Comparison of ENCODE assay signal across 18 mouse cellular contexts in the genomic region with DNA sequence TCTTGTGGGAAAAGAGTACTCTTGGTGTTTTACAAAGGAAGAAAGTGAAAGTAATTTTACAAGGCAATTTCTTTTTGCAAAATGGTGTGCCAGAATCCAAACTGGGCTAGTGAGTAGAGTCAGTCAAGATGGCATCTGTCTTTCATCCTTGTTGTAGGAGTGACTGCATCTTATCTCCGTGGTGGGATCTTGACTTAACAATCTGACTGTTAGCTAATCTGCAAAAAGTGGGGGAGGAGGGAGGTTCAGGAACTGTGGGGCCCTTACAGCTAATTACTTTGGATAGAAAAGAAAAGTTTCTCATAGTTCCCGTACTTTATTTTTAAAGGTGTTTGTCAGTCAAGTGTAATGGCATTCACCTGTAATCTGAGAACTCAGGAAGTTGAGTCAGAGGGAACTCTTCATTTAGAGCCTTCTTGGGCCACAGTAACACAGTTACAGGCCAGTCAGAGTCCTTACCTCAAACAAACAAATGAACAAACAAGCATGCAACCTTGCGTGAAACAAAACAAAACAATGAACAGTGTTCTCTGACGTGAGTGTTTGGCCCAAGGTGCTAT. TPM values are rescaled to one million over a fixed set of nuclear protein-coding genes. Genes with fewer than 3 reads are reported as not detected.
DNase-seq lines count a peak whose midpoint lies in the region; ATAC-seq and TF ChIP-seq lines count a peak whose summit lies in the region.
"Had no signal": no experiment of that assay in that cellular context is flagged by ENCODE, and none has a peak within 500 bp of the region (broad histone marks: within the 10 kb centered on the region; RNA-seq: fewer than 3 reads in every experiment).

No protein-coding gene starts in this region.

- H3K27me3 ChIP-seq in heart, embryonic 15.5 days: no peaks in the 10 kb centered on the region
- H3K27me3 ChIP-seq in E14TG2a.4 (ENCODE audit: insufficient read depth, low read length): no peaks in the 10 kb centered on the region
- H3K27me3 ChIP-seq: embryonic facial prominence, embryonic 15.5 days; forebrain, embryonic 12.5 days had no signal

- no peaks in the 10 kb centered on the region for H3K9me3 ChIP-seq in heart, embryonic 15.5 days (replicated peaks)
- no peaks in the 10 kb centered on the region for H3K9me3 ChIP-seq in E14TG2a.4 (ENCODE audit: low read length)
- H3K9me3 ChIP-seq: embryonic facial prominence, embryonic 15.5 days; forebrain, embryonic 12.5 days had no signal

- DNase-seq in heart, adult 18-20 months: no peak
- DNase-seq in CD4-positive, CD25-positive, alpha-beta regulatory T cell, adult 2 months (ENCODE audit: low read depth, low spot score): peak; percentile 36
- peak; percentile 39 for DNase-seq in induced T-regulatory cell, adult 2 months (ENCODE audit: low read depth)
- DNase-seq in embryo, embryonic 11 days: no peak
- DNase-seq in MN1 (ENCODE audit: low spot score): no peak
- DNase-seq: cerebellum, postnatal 10 days; gastrocnemius, postnatal 25 days; lung, embryonic 14.5 days; midbrain, embryonic 14.5 days had no signal

- peaks cover 58% of the 10 kb centered on the region for H3K4me1 ChIP-seq in heart, embryonic 15.5 days (replicated peaks)
- H3K4me1 ChIP-seq in E14TG2a.4 (replicated peaks; ENCODE audit: low read depth, low read length): peaks cover 84% of the 10 kb centered on the region

- ATAC-seq in heart, embryonic 15.5 days (replicated peaks; ENCODE audit: insufficient number of reproducible peaks, insufficient read depth, low FRiP score, low read depth): no peak

- no peak overlapping the region for H3K4me3 ChIP-seq in heart, embryonic 15.5 days
- H3K4me3 ChIP-seq in E14TG2a.4 (replicated peaks; ENCODE audit: low read length): peak overlapping the region; percentile 64
- H3K4me3 ChIP-seq: embryonic facial prominence, embryonic 15.5 days; forebrain, embryonic 12.5 days had no signal

- no peak overlapping the region for H3K4me2 ChIP-seq in heart, embryonic 15.5 days
- H3K4me2 ChIP-seq: embryonic facial prominence, embryonic 15.5 days; forebrain, embryonic 12.5 days; lung, embryonic 14.5 days had no signal

- WGBS in heart, embryonic 15.5 days: 41% methylated on average over 4 of the region's 4 CpGs

- H3K27ac ChIP-seq in heart, embryonic 15.5 days: peak overlapping the region; percentile 25
- H3K27ac ChIP-seq: embryonic facial prominence, embryonic 15.5 days; forebrain, embryonic 12.5 days; macrophage had no signal

- no peaks in the 10 kb centered on the region for H3K36me3 ChIP-seq in heart, embryonic 15.5 days
- H3K36me3 ChIP-seq in E14TG2a.4 (ENCODE audit: insufficient read depth, low read length): peaks cover 34% of the 10 kb centered on the region
- H3K36me3 ChIP-seq: embryonic facial prominence, embryonic 15.5 days; forebrain, embryonic 12.5 days had no signal

- TF ChIP-seq CTCF in E14TG2a.4 (conservative IDR thresholded peaks at IDR 0.05; ENCODE audit: low read length): no peak

- no peak overlapping the region for H3K9ac ChIP-seq in heart, embryonic 15.5 days
- H3K9ac ChIP-seq: embryonic facial prominence, embryonic 15.5 days; forebrain, embryonic 12.5 days; lung, embryonic 14.5 days had no signal

RNA-seq across cellular contexts. Expression of gene Kat2b, which starts 15.4 kb away (rescaled TPM):
- 9.7 and 10.1 TPM in 2 replicates for polyA plus RNA-seq in heart, embryonic 15.5 days (2015; fragmentation: Nextera tagmentation; extraction: Ambion mirVana)
- 10 to 100 TPM; 76.3 to 86.9 TPM for total RNA-seq in heart, adult 18-20 months (2021)

RNA-seq across cellular contexts. Expression of gene Pp2d1, which starts 42.9 kb away (rescaled TPM):
- polyA plus RNA-seq in heart, embryonic 15.5 days (2015; fragmentation: Nextera tagmentation; extraction: Ambion mirVana): 0.18 and 0.21 TPM in 2 replicates
- not detected for total RNA-seq in heart, adult 18-20 months (2021)
- total RNA-seq: adrenal gland, postnatal 4 days; gastrocnemius, postnatal 25 days; hematopoietic stem cell, adult 5-6 weeks; layer of hippocampus, postnatal 25 days; left cerebral cortex, postnatal 14 days had no signal
- polyA plus RNA-seq: macrophage had no signal

Comparison
In these comparisons a context has a peak if more than half of its experiments do, and no peak if none do; other contexts are left out.
1. DNase-seq: peak in CD4-positive, CD25-positive, alpha-beta regulatory T cell, adult 2 months (single experiment) and induced T-regulatory cell, adult 2 months (single experiment); none in heart, adult 18-20 months (0 of 2), embryo, embryonic 11 days (single experiment) and MN1 (single experiment).